Mouse (Mus musculus) c-Kit-positive CD71-positive TER-119-positive erythroid progenitor cells, embryonic 14.5 days (primary cell): ENCODE measurements around the gene Chrm1.

Experiments used
- DNase-seq: peaks from one replicate; pipeline ENCODE4 v3.0.0-alpha.2; 2013; ENCODE audit warnings: low spot score

Gene Chrm1

DNA sequence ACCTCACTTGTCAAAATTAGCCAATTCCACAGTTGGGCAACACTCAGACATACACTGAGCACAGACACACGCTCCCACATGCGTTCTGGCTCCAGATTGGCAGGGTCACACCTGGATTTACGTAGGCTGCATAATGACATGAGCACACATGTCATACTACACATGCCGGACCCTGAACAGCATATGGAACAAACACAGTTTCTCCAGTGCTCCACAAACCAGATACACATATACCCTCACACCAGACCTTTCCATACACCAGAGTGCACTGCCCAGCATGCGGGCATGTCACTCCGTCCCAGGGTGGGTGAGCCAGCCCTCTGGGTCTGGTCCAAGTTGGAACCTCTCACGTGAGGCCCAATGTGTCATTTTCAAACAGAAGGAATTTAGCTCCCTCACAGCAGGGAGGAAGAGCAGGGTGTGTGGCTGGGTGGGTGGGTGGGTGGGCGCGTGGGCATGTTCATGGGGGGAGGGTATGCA lies at the start of gene Chrm1:
TSS of gene Chrm1 (plus strand) at position 430 of the 480 bp plus-strand sequence.
- DNase-seq: no peak

DNA sequence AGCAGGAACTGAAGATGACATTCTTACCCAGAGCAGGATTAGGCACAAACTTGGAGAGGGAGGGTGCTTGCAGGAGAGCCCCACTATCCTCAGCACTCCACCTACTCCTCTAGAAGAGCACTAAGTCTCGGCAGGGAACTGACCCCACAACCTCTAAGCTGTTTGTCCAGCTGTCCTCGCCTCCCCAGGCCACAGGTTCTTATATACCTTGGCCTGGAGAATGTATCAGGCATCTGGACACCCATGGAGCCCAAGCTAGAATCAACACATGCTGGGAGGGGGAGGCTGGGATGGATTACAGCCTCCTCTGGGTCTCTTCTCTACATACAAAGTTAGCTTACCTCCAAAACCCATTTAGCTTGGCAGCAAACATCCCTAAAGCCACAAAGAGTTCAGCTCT lies 49.2 kb upstream of the Chrm1 start:
- no peak for DNase-seq

DNA sequence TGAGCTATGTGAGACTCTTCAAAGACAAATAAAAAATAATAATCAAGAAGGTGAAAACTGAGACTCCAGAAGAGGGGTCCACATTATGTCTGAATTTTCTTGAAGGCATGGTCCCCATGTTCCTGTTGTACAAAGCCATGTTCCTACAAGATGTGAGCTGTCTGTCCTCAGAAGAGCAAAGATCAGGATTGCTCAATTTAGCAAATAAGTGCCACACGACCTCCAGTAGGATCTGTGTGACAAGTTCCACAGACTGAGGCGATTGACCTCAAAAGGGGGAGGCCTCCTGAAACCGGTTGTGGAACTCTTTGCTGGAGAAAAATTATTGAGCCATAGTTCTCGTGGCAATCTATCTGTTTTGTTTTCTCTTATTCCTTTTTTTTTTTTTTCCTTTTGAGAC lies 47.3 kb upstream of the Chrm1 start:
- DNase-seq: no peak

- no peak for DNase-seq
These were observed 45.7 kb upstream of the Chrm1 start, which contains the start of gene Slc22a6 for GRCm38 (mm10) chr19:8617904-8618303. TSS of gene Slc22a6 (plus strand) at chr19:8618039.

DNA sequence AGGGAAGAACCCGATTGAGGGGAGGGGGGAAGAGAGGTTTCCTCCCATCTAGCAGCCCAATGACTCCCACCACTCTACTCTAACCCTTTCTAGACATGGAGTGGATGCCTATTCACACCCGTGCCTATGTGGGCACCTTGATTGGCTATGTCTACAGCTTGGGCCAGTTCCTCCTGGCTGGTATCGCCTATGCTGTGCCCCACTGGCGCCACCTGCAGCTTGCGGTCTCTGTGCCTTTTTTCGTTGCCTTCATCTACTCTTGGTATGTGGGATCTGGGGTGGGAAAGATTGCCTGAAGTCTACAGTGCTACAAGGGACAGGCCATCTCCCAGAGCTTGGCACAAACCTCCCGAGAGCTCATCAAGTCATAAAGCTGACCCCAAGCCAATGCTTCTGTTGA lies 42.5 kb upstream of the Chrm1 start:
- DNase-seq: no peak

DNA sequence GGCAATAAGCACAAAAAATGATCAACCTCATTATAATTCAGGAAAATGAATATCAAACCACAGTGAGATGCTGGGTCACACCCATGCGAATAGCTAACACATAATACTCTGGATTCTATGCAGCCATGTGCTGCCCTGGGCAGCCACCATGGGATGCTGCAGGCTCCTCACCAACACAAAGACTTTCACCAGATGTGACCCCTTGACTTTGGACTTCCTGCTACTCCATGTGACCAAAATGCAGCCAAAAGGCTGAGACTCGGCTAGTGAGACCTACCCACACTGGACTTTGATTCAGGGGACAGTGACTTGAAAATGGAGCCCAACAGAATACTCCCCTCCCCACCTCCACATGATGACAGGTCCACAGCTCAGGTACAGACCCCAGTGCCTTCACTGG lies 33.3 kb upstream of the Chrm1 start:
- DNase-seq: no peak

DNA sequence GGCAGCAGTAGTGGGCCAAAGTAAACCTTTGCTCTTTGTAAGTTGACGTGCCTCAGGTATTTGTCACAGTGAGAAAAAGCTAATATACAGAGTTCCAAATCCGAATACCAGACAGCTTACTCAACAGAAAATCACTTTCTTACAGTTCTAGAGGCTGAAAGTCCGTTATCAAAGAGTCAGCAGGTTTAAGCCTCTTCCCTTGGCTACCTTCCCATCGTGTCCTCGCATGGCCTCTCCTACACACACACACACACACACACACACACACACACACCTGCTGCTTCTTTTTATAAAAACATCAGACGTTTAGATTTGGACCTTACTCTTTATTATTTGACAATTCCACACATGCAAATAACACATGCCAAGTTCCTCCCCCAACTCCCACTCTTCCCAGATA lies 32.8 kb upstream of the Chrm1 start:
- no peak for DNase-seq

DNA sequence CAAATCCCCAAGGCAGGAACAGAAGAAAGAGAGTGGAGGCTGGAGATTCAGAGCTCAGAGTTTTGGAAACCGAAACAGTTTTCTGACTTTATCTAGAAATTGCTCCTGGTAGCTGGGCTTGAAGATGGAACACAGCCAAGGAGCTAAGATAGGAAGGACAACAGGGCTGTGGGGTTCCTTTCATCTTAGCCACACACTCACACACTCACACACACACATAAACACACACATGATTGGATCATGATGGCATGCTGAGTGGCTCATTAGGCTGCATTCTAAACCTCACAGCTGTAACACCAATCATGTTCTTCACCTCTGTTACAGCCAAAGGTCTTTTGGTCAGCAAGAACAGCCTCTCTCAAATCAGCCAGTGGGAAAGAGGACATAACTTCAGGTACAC lies 31.6 kb upstream of the Chrm1 start:
- no peak for DNase-seq

DNA sequence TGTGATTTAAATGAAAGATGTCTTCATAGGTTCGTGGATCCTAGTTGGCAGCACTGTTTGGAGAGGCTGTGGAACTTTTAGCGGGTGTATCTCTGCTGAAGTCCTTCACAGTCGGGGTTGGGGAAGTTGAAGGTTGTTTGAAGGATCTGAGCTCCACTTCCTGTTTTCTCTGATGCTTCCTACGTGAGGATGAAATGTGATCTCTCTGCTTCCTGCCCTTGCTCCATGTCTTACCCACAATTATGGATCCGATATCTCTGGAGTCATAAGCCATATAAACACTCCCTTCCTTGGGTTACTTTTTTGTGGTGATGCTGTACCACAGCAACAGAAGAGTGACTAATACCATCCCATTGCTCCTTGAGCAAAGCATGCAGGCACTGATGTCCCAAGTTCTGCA lies 21.5 kb upstream of the Chrm1 start:
- no peak for DNase-seq

- no peak for DNase-seq
These were observed 17.2 kb upstream of the Chrm1 start for GRCm38 (mm10) chr19:8646393-8646792.

DNA sequence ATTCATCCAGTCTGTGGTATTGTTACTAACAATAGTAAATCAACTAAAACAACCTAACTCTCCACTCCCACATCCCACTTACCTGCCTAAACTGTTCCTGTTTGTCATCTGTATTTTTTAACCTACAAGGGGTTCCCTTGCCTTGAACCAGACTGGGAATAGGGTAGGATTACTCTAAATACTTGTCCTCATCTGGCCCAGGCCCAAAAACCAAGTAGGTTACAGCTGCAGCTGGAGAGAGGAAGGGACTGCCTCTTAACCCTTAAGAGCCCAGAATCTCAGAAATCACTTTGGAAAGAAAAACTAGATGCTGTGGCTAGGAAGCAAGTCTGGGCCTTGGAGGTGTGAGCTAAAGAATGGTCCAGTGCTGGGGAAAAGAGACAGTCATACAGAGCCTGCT lies 7.8 kb upstream of the Chrm1 start:
- no peak for DNase-seq

- DNase-seq: no peak
These were observed 7.2 kb upstream of the Chrm1 start for GRCm38 (mm10) chr19:8656341-8656740.

- no peak for DNase-seq
These were observed 1.7 kb upstream of the Chrm1 start for GRCm38 (mm10) chr19:8661821-8662307.

DNA sequence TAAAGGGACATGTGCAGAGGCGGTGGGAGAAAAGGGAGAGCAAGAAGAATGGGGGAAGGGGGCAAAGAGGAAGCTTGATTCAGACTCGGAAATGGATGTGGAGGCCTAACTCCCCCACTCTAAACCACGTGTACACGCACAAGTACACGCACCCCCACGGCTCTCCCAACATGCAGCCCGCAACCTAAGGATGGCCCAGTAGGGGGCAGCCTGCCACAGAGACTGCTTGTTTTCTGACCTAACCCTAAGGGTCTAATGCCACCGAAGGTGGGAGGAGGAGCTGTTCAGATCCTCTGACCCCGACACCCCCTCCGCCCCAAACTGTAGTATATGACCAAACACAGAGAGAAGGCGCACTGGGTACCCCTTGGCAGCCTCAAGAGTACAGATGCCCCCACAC lies 1.3 kb upstream of the Chrm1 start:
- peak; percentile 48 for DNase-seq

- DNase-seq: no peak
These were observed 377 bp downstream of the Chrm1 start for GRCm38 (mm10) chr19:8663911-8664421.

DNA sequence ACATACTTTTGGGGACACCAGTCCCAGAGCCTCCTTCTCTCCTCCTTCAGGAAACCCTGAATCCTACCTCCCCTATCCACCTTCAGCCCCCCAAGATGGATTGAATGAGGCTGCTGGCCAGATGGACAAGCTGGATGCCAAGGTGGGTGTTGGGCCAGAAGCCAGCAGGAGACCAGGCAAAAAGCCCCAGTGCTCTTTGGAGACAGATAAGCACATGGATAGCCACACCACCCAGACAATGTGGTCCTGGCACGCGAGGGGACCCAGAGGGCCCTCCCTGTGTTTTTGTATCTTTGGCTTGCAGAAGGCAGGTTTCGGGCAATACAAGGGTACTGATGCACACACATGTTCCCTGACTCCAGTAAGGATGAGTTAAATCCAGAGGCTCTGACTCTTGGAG lies 1.3 kb downstream of the Chrm1 start:
- DNase-seq: no peak

DNA sequence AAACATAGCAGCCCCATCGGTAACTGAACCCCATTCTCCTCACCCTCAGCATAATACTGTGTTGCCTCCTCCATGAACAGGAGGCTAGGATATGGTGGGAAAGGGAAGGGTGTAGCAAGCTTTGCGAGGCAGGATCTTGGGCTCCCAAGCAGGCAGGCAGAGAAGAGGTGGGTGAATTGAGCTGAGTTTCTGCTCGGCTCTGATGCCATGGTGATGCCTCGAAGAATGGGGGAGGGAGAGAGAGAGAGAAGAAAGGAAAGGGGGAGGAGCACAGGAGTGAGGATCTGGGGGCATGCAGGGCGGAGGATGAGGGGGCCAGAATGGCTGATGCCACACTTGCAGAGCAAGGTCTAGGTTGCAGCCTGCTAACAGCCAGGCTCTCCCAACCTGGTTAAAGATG lies 2.2 kb downstream of the Chrm1 start:
- no peak for DNase-seq

GRCm38 (mm10) chr19:8672859-8673258 lies 9.3 kb downstream of the Chrm1 start:
- DNase-seq: peak; percentile 38

DNA sequence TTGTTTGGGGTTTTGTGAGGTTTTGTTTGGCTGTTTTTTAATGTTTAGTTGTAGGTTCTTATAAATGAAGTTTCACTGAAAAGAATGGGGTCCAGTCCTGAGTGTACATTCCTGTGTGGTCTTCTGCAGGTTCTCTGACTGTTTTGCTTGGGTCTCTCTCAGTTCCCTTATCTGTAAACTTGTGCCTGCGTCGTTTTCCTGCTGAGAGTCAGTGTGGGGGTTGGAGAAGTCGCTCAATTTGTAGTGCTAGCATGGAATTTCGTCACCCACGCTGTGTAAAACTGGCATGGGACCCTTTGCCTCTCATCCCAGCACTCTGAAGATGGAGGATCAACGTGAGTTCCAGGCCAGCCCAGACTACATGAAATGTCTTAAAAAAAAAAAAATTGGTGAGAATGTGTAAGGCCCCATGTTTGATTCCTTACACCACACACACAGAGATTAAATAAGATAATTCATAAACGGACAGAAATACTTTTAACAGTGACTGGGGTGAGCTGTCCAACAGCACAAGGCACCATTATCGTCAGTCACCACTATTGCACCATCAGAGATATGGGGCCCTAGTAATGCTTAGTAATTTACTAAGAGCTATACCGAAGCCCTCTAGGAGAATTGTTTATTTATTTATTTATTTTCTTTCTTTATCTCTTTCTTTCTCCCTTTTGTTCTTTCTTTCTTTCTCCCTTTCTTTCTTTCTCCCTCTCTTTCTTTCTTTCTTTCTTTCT lies 9.9 kb downstream of the Chrm1 start:
- peak; percentile 31 for DNase-seq

DNA sequence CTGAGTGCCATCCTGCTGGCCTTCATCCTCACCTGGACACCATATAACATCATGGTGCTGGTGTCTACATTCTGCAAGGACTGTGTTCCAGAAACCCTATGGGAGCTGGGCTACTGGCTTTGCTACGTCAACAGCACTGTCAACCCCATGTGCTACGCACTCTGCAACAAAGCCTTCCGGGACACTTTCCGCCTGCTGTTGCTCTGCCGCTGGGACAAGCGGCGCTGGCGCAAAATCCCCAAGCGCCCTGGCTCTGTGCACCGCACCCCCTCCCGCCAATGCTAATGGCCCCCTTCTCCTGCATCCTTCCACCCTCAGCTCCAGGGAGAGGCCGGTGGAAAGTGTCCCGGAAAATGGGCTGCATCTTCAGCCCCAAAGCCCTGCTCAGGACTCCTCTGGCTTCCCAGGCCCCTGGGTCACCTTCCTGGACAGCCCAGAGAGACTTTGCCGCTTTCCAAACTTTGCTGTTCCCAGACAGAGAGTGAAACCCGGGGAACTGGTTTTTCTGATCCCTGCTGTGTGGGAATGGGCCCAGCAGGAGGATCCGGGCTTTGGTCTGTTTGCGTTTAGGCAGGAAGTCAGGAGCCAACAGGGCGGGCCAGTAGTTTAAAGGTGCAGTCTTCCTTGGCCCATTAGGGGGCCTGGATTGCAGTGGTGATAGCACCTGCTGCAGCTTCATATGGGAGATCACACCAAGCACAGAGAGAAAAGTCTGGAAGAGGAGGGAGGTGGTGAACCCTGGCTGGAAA lies 15.6 kb downstream of the Chrm1 start:
- no peak for DNase-seq

GRCm38 (mm10) chr19:8681633-8682362 lies 18.2 kb downstream of the Chrm1 start:
- no peak for DNase-seq

DNA sequence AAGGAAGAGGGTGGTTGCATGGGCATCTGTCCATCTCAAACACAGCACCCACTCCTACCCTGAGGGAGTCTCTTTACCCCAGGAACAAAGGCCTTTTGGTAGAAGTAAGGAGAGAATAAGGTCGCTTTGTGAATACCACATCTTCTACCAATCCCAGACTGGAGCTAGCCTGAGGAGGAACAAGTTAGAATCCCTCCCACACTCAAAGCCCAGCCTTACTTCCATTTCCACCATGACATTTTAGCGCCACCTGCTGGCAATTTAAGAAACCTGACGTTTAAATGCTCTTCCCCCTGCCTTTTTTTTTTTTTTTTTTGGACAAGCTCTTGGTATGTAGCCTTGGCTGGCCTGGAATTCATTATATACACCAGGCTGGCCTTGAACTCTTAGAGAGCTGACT lies 19.4 kb downstream of the Chrm1 start:
- DNase-seq: peak; percentile 85
